Mouse (Mus musculus): ENCODE measurements around the gene Col5a3.

The Col5a3 gene

GRCm38 (mm10) chr9:20805159-20805495, 9.7 kb downstream of the Col5a3 start:
- DNase-seq (ENCODE audit: low spot score in 2 of 2) = no peak

DNA sequence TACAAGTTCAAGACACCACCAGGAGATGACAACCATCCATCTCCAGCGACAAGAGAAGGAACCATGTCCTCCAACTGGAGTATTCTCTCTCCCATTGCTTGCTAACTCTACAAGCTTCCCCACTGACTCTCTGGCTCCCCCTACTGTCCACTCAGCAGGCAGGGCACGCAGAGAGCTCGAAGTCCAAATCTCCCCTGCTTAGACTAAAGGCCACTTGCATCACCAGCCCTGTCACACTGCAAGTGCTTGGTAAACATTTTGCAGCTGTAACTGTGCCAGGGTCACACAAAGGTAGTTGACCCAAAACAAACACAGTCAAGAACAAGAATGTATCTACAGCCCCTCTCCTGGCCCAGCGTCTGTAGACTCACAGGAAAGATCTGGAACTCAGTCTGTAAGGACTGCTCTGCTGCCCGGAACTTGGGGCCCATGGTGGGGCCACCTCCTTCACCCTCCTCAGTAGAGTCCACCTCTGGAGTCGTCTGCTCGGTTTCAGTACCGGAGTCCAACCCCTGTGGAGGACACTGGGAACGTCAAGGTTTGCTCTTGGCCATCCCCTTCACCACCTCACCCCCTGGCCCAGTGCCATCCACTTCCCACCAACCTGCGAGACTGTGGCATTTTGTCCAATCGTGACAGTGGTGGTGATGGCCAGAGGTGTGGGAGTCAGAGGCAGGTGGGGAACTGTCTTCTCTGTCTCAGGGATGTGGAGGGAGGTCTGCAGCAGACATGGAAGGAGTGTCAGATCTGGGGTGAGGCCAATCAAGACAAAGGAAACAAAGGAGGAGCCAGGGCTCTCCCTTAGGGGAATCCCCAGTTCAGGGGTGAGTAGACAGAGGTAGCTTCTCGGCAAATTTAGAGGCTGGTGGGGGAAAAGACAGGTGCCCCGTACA, 10.4 kb downstream of the Col5a3 start:
- peak in 1 of 2 experiments; percentile 51 for DNase-seq (ENCODE audit: low spot score in 2 of 2)

- DNase-seq (ENCODE audit: low spot score in 2 of 2) = peak; percentile 83 to 88
Measured at GRCm38 (mm10) chr9:20794108-20794806, 20.6 kb downstream of the Col5a3 start.

GRCm38 (mm10) chr9:20790345-20790744, 24.5 kb downstream of the Col5a3 start:
- no peak for DNase-seq (ENCODE audit: low spot score in 2 of 2)

- no peak for DNase-seq (ENCODE audit: low spot score in 2 of 2)
Measured at GRCm38 (mm10) chr9:20789651-20790050, 25.2 kb downstream of the Col5a3 start.

GRCm38 (mm10) chr9:20787992-20788391, 26.9 kb downstream of the Col5a3 start:
- no peak for DNase-seq (ENCODE audit: low spot score in 2 of 2)

- DNase-seq (ENCODE audit: low spot score in 2 of 2) = no peak
Measured at GRCm38 (mm10) chr9:20785055-20785454, 29.8 kb downstream of the Col5a3 start.

DNA sequence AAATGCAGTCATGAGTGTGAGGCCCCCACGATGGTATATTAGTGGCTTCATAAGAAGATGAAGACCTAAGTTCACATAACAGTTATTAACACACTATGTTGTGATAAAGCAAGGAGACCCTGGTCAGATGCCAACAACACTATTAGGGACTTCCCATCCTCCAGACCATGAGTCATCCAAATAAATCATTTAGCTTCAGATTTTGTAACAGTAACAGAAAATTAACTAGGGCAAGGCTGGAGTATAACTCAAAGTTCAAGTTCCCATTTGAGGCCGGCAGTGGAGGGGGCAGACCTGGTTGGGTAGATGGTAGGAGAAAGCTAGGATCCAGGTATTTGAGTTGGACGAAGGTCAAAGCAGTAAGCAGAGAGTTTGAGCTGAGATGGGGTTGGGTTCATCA, 33.6 kb downstream of the Col5a3 start:
- DNase-seq (ENCODE audit: low spot score in 2 of 2) = no peak

DNA sequence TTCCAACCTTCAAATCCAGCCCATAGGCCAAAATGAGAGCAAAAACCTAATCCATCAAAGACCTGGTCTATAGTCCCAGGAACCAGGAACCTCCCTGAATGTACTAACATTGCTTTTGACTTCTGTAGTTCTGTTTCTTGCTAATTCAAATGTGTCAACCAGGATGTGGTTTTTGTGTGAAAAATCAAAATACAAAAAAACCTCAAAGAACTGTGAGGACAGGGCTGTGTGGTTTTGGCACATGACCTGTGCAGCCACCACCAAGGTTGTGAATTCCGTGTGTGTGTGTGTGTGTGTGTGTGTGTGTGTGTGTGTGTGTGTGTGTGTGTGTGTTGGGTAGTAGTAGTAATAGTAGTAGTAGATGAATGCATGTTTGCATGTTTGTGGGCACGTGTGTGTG, 49.6 kb downstream of the Col5a3 start:
- DNase-seq (ENCODE audit: low spot score in 2 of 2) = no peak

DNA sequence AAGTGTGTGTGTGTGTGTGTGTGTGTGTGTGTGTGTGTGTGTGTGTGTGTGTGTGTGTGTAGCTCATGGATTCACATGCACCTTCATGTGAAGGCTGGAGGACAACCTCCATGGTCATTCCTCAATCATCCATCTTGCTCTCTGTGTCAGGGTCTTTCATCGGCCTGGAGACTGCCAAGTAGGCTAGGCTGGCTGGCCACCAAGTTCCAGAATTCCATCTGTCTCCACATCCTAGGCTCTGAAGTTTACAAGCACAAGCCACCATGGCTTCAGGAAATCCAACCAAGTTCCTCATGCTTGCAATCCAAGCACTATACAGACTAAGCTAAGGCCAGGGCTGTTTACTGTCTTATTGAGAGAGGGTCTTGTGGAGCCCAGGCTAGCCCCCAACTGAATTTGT, 51.8 kb downstream of the Col5a3 start:
- DNase-seq (ENCODE audit: low spot score in 2 of 2) = peak; percentile 45 to 47

DNA sequence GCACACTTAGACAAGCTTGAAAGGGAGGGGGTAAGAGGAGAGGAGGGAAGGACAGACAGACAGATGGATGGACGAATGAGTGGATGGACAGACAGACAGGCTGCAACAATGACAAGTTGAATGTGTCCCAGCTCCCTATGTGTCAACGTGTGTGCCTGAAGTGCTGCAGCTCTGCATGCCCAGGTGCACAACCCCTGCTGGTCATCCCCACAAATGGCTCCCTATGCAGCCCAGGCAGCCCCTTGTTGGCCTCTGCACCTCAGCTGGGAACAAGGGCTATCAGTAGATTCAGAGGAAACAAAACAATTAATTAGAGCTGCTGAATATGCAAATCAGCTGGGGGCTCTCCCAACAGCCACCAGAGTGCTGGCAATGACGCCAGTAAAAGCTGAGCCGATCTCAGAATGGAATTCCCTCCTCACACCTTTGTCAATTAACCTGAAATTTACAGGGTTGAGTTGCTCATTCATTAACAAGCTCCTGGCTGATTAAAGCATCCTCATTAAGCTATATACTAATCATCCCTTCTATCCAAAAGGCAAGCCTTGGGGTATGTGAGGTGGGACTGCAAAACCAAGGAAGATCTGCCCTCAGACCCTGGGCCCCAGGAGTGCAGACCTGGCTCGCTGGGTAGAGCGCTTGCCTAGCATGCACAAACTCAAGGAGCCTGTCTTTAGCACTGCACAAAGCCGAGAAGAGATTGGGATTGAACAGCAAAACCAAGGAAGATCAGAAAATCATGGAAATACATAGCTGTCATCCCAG, 52.5 kb downstream of the Col5a3 start:
- peak in 1 of 2 experiments; percentile 26 for DNase-seq (ENCODE audit: low spot score in 2 of 2)

GRCm38 (mm10) chr9:20761388-20761787, 53.5 kb downstream of the Col5a3 start:
- DNase-seq (ENCODE audit: low spot score in 2 of 2) = no peak

DNA sequence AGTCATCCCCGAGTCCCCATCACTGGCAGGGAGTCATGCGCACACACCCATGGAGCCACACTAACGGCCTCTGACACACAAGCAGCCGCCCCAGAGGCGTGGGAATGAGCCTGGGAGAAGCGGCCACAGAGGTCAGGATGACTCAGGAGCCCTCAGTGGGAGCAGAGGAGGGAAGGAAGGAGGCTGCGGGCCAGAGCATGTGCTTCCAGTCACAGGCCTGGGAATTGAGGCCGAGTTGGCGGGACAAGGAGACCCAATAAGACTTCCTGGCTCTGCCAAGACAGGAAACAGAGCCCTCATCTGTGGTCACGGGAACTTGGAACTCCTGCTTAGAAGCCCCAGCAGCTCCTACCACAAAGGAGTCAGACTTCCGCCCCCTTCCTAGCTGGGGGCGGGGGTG, 54.1 kb downstream of the Col5a3 start:
- peak; percentile 43 to 44 for DNase-seq (ENCODE audit: low spot score in 2 of 2)

DNA sequence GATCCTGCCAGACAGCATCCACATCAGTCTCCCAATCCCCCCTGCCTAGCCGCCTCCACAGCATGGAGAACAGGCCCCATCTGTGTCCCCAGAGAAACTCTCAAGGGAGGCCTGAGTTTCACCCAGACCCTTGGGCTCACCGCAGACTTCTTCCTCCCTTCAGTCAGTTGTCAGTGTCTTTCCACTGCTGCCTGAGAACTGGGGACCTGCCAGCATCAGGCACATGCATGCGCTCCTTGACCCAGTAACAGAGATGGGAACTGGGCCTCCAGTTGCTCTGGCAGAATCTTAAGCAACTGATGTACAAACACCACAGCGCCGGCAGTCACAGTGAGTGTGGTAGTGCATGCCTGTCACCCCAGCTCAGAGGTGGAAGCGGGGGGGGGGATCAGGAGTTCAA, 56.0 kb downstream of the Col5a3 start:
- DNase-seq (ENCODE audit: low spot score in 2 of 2) = no peak

- DNase-seq (ENCODE audit: low spot score in 2 of 2) = no peak
Measured at GRCm38 (mm10) chr9:20758243-20758642, 56.6 kb downstream of the Col5a3 start.

GRCm38 (mm10) chr9:20757087-20757955, 57.5 kb downstream of the Col5a3 start:
- DNase-seq (ENCODE audit: low spot score in 2 of 2) = peak in 1 of 2 experiments; percentile 62

- no peak for DNase-seq (ENCODE audit: low spot score in 2 of 2)
Measured at GRCm38 (mm10) chr9:20756081-20756700, 58.7 kb downstream of the Col5a3 start.

DNA sequence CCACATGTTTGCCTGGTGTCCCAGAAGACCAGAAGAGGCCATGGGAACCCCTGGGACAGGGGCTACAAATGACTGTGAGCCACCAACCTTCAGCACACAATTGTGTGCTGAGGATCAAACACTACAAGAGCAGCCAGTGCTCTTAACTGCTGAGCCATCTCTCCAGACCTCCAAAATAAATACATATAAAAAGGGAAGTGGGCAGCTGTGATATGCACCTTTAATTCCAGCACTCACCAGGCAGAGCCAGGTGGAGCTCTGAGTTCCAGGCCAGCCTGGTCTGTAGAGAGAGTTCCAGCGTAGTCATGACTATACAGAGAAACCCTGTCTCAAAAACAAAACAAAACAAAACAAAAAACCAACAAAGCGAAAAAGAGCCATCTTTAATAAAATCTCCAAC, 60.5 kb downstream of the Col5a3 start:
- DNase-seq (ENCODE audit: low spot score in 2 of 2) = no peak

DNA sequence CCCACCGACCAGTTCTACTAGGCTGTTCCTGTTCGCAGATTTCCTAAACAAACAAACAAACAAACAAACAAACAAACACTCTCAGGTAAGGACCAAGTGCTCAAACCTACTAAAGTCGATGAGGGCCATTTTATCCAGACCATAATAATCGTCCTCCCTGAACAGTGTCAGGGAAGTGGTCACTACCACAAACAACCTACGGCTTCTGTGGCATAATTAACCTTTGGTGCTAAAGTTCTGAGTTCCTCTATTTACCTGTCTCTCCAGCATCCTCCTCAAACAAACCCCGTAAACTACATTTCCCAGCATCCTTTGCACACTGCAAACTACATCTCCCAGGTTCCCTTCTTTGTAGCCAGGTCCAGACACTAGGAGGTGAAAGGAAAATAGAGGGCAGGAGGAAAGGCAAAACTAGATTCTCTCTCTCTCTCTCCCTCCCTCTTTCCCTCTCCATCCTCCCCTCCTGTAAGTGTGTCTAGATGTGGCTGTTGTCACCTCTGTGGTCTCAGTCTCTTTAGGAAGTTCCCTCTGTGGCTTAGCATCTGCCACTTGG, 63.3 kb downstream of the Col5a3 start:
- no peak for DNase-seq (ENCODE audit: low spot score in 2 of 2)

- DNase-seq (ENCODE audit: low spot score in 2 of 2) = no peak
Measured at GRCm38 (mm10) chr9:20749213-20749612, 65.7 kb downstream of the Col5a3 start.

GRCm38 (mm10) chr9:20748540-20748939, 66.3 kb downstream of the Col5a3 start:
- DNase-seq (ENCODE audit: low spot score in 2 of 2) = no peak

All from right cerebral cortex, postnatal 10 days (tissue).